ENCODE assay signal across 29 mouse cellular contexts in genomic region chr7:122206121-122206520, GRCm38 (mm10). TPM values are rescaled to one million over a fixed set of nuclear protein-coding genes. Genes with fewer than 3 reads are reported as not detected.
A peak's percentile ranks its signal among the peaks of the same experiment; 100 is the strongest.
DNase-seq lines count a peak whose midpoint lies in the region; ATAC-seq and TF ChIP-seq lines count a peak whose summit lies in the region.
"Had no signal": no experiment of that assay in that cellular context is flagged by ENCODE, and none has a peak within 500 bp of the region (broad histone marks: within the 10 kb centered on the region; RNA-seq: fewer than 3 reads in every experiment).

No protein-coding gene starts in this region.

- H3K27ac ChIP-seq in bone marrow macrophage, adult 2 months (ENCODE audit: insufficient read depth, low read depth, low read length): peak overlapping the region; percentile 44; the same call in 1 of the 2 replicates
- H3K27ac ChIP-seq in macrophage: peak overlapping the region; percentile 35
- H3K27ac ChIP-seq in midbrain, embryonic 11.5 days (ENCODE audit: low read depth, low read length): no peak overlapping the region
- H3K27ac ChIP-seq: embryonic facial prominence, embryonic 12.5 days; embryonic facial prominence, embryonic 15.5 days; gastrocnemius, adult 2 months; heart, embryonic 10.5 days; hindbrain, embryonic 13.5 days; intestine, embryonic 15.5 days had no signal

- TF ChIP-seq POLR2A in bone marrow macrophage, adult 2 months (IDR thresholded peaks at IDR 0.05; ENCODE audit: borderline replicate concordance, low read depth, low read length): no peak

- DNase-seq in A20 (ENCODE audit: low read depth, low spot score): peak; percentile 21
- DNase-seq in skeletal muscle tissue, adult 2 months (ENCODE audit: low read depth, low spot score): peak; percentile 20
- DNase-seq in cerebellum, postnatal 36 days: no peak
- no peak for DNase-seq in midbrain, embryonic 11.5 days (ENCODE audit: low spot score, missing footprints)
- DNase-seq: adrenal gland, postnatal 14 days; cerebellum, adult 11-12 months; cerebellum, adult 8-10 months; cerebellum, postnatal 10 days; forebrain, postnatal 0 days; gastrocnemius, adult 2 months; gastrocnemius, postnatal 14 days had no signal

- H3K27me3 ChIP-seq in midbrain, embryonic 11.5 days (ENCODE audit: control insufficient read depth, insufficient read depth, low read length): no peaks in the 10 kb centered on the region
- H3K27me3 ChIP-seq: embryonic facial prominence, embryonic 12.5 days; embryonic facial prominence, embryonic 15.5 days; hindbrain, embryonic 13.5 days; intestine, embryonic 15.5 days had no signal

- no peak overlapping the region for H3K9ac ChIP-seq in midbrain, embryonic 11.5 days (ENCODE audit: low read length)
- H3K9ac ChIP-seq: embryonic facial prominence, embryonic 12.5 days; embryonic facial prominence, embryonic 15.5 days; forebrain, postnatal 0 days; hindbrain, embryonic 13.5 days; intestine, embryonic 15.5 days had no signal

- no peak overlapping the region for H3K4me2 ChIP-seq in midbrain, embryonic 11.5 days
- H3K4me2 ChIP-seq: embryonic facial prominence, embryonic 12.5 days; embryonic facial prominence, embryonic 15.5 days; hindbrain, embryonic 13.5 days; intestine, embryonic 15.5 days had no signal

- H3K9me3 ChIP-seq in midbrain, embryonic 11.5 days (ENCODE audit: control insufficient read depth, low read length): no peaks in the 10 kb centered on the region
- H3K9me3 ChIP-seq: embryonic facial prominence, embryonic 12.5 days; embryonic facial prominence, embryonic 15.5 days; heart, embryonic 10.5 days; hindbrain, embryonic 13.5 days; intestine, embryonic 15.5 days had no signal

- no peak overlapping the region for H3K4me3 ChIP-seq in bone marrow macrophage, adult 2 months (ENCODE audit: insufficient read depth, low read length)
- H3K4me3 ChIP-seq in macrophage (ENCODE audit: inconsistent target): no peak overlapping the region
- H3K4me3 ChIP-seq in midbrain, embryonic 11.5 days (ENCODE audit: low read depth, low read length): no peak overlapping the region
- H3K4me3 ChIP-seq: embryonic facial prominence, embryonic 12.5 days; embryonic facial prominence, embryonic 15.5 days; gastrocnemius, adult 2 months; heart, embryonic 10.5 days; hindbrain, embryonic 13.5 days; intestine, embryonic 15.5 days had no signal

- no peaks in the 10 kb centered on the region for H3K79me2 ChIP-seq in macrophage (ENCODE audit: inconsistent target)

- WGBS in macrophage (ENCODE audit: missing documents): 57% methylated on average over 2 of the region's 2 CpGs
- 86% methylated on average over 2 of the region's 2 CpGs for WGBS in midbrain, embryonic 11.5 days

- TF ChIP-seq CTCF in bone marrow macrophage, adult 2 months (IDR thresholded peaks at IDR 0.05; ENCODE audit: low read depth, low read length): no peak

- ATAC-seq in midbrain, embryonic 11.5 days (ENCODE audit: low FRiP score): no peak
- ATAC-seq: activated CD4-positive, CD25-positive, alpha-beta regulatory T cell, adult 4 months; forebrain, embryonic 14.5 days; forebrain, postnatal 0 days; hindbrain, embryonic 16.5 days; intestine, embryonic 15.5 days had no signal

- peaks cover 13% of the 10 kb centered on the region for H3K4me1 ChIP-seq in bone marrow macrophage, adult 2 months (ENCODE audit: control insufficient read depth, insufficient read depth, low read length)
- H3K4me1 ChIP-seq in midbrain, embryonic 11.5 days (ENCODE audit: control insufficient read depth, insufficient read depth, low read length): no peaks in the 10 kb centered on the region
- H3K4me1 ChIP-seq: embryonic facial prominence, embryonic 12.5 days; embryonic facial prominence, embryonic 15.5 days; heart, embryonic 10.5 days; hindbrain, embryonic 13.5 days; intestine, embryonic 15.5 days had no signal

- H3K36me3 ChIP-seq in macrophage (ENCODE audit: inconsistent target): no peaks in the 10 kb centered on the region
- no peaks in the 10 kb centered on the region for H3K36me3 ChIP-seq in midbrain, embryonic 11.5 days (ENCODE audit: control insufficient read depth, insufficient read depth, low read length)
- H3K36me3 ChIP-seq: embryonic facial prominence, embryonic 12.5 days; embryonic facial prominence, embryonic 15.5 days; heart, embryonic 10.5 days; hindbrain, embryonic 13.5 days; intestine, embryonic 15.5 days had no signal

RNA-seq across cellular contexts. Expression of gene Chp2, which starts 13.2 kb away (rescaled TPM):
- polyA plus RNA-seq in bone marrow macrophage, adult 2 months (2012; ENCODE audit: insufficient read depth, insufficient read length, missing spikeins): 0.99 and 1.3 TPM in 2 replicates
- total RNA-seq in macrophage (2018; cell fraction: chromatin; rRNA removed): 1 to 10 TPM in 6 of 26 experiments, under 1 TPM in 1, not detected in 19; 0.68 to 3.1 (median 1.9) TPM
- 1 to 10 TPM in 13 of 26 experiments, under 1 TPM in 13; 0.11 to 4.3 (median 1.6) TPM for total RNA-seq in macrophage (2018; cell fraction: cytosol; rRNA removed)
- total RNA-seq in macrophage (2018; cell fraction: nucleus; rRNA removed): 1 to 10 TPM in 5 of 26 experiments, under 1 TPM in 9, not detected in 12; 0.36 to 2.9 (median 0.72) TPM
- polyA plus RNA-seq in macrophage (2018): 0.17 to 4.2 TPM (median 2.5 TPM) in 3 replicates
- 0.20 and 0.29 TPM in 2 replicates for polyA plus RNA-seq in midbrain, embryonic 11.5 days (2014; fragmentation: Nextera tagmentation; extraction: Ambion mirVana)
- total RNA-seq: ES-E14; hematopoietic stem cell, adult 5-6 weeks had no signal
- polyA plus RNA-seq: activated CD4-positive, CD25-positive, alpha-beta regulatory T cell, adult 4 months; embryonic facial prominence, embryonic 12.5 days; forebrain, embryonic 11.5 days had no signal

RNA-seq across cellular contexts. Expression of gene Ern2, which starts 20.1 kb away (rescaled TPM):
- not detected in 2 replicates for polyA plus RNA-seq in bone marrow macrophage, adult 2 months (2012; ENCODE audit: insufficient read depth, insufficient read length, missing spikeins)
- not detected for total RNA-seq in macrophage (2018; cell fraction: chromatin; rRNA removed)
- total RNA-seq in macrophage (2018; cell fraction: cytosol; rRNA removed): not detected
- total RNA-seq in macrophage (2018; cell fraction: nucleus; rRNA removed): not detected
- not detected in 3 replicates for polyA plus RNA-seq in macrophage (2018)
- polyA plus RNA-seq in midbrain, embryonic 11.5 days (2014; fragmentation: Nextera tagmentation; extraction: Ambion mirVana): 0.04 and 0.07 TPM in 2 replicates
- total RNA-seq: adrenal gland, postnatal 14 days; ES-E14; gastrocnemius, adult 2 months; gastrocnemius, postnatal 14 days; gastrocnemius, postnatal 4 days; heart, adult 18-20 months; heart, postnatal 25 days; hematopoietic stem cell, adult 5-6 weeks had no signal
- polyA plus RNA-seq: activated CD4-positive, CD25-positive, alpha-beta regulatory T cell, adult 4 months; embryonic facial prominence, embryonic 12.5 days; embryonic facial prominence, embryonic 15.5 days; heart, embryonic 10.5 days; heart, embryonic 14.5 days; heart, postnatal 0 days had no signal

RNA-seq across cellular contexts. Expression of gene Plk1, which starts 46.9 kb away (rescaled TPM):
- polyA plus RNA-seq in bone marrow macrophage, adult 2 months (2012; ENCODE audit: insufficient read depth, insufficient read length, missing spikeins): 28.0 and 31.9 TPM in 2 replicates
- total RNA-seq in macrophage (2018; cell fraction: chromatin; rRNA removed): 1 to 10 TPM in 19 of 26 experiments, under 1 TPM in 6, not detected in 1; 0.50 to 8.0 (median 1.7) TPM
- 1 to 10 TPM in 13 of 26 experiments, under 1 TPM in 13; 0.23 to 7.1 (median 1.4) TPM for total RNA-seq in macrophage (2018; cell fraction: cytosol; rRNA removed)
- total RNA-seq in macrophage (2018; cell fraction: nucleus; rRNA removed): 1 to 10 TPM in 20 of 26 experiments, under 1 TPM in 6; 0.40 to 7.9 (median 1.4) TPM
- polyA plus RNA-seq in macrophage (2018): 0.68 to 10.4 TPM (median 5.0 TPM) in 3 replicates
- 114 and 129 TPM in 2 replicates for polyA plus RNA-seq in midbrain, embryonic 11.5 days (2014; fragmentation: Nextera tagmentation; extraction: Ambion mirVana)

Comparison
In these comparisons a context has a peak if more than half of its experiments do, and no peak if none do; other contexts are left out.
1. DNase-seq: peak in A20 (single experiment) and skeletal muscle tissue, adult 2 months (single experiment); none in cerebellum, postnatal 36 days (0 of 2) and midbrain, embryonic 11.5 days (single experiment).